Mouse (Mus musculus) cerebellum, adult 2 months (tissue): ENCODE results near the gene Gapvd1.
"Not testable (repeated sequence)": the region's sequence is repeated elsewhere in the genome, so short reads cannot be mapped to it uniquely, and the experiment has no call there.

Source experiments
- CTCF ChIP-seq: fragments of 200-500 bp; IDR thresholded peaks from 2 replicates; pipeline ENCODE4 v1.5.1; 2011; ENCODE audit warnings: low read depth, mild to moderate bottlenecking, control low read depth, low read length, moderate library complexity, borderline replicate concordance; ENCODE audit not compliant: insufficient read depth
- POLR2A ChIP-seq: fragments of 200-500 bp; IDR thresholded peaks from 2 replicates; pipeline ENCODE4 v1.6.1; 2011; ENCODE audit warnings: low read length, control low read depth, borderline replicate concordance; ENCODE audit not compliant: insufficient read depth

GRCm38 (mm10) chr2:34792543-34792942 is 37.5 kb upstream of the Gapvd1 start:
- TF ChIP-seq CTCF, POLR2A: not testable (repeated sequence)
